Mouse (Mus musculus) MEL (cell line): ENCODE data around the gene Zfp111.

Experiments used
- BHLHE40 ChIP-seq: IDR thresholded peaks from 2 replicates; pipeline ENCODE4 v1.6.1; 2012; ENCODE audit warnings: low read depth, mild to moderate bottlenecking, inconsistent platforms, low read length, improper control_type of control experiment, borderline replicate concordance
- CTCF ChIP-seq, 3 experiments: IDR thresholded peaks in 2 of 3; conservative IDR thresholded peaks in 1 of 3; 2 replicates each; pipeline ENCODE4 v1.5.1; 2011 to 2012; ENCODE audit warnings: low read length in 3 of 3, low read depth in 2 of 3, mild to moderate bottlenecking in 2 of 3, improper control_type of control experiment in 1 of 3, inconsistent platforms in 1 of 3, mixed read lengths in 1 of 3, moderate library complexity in 1 of 3; ENCODE audit not compliant: control insufficient read depth in 1 of 3, insufficient read depth in 1 of 3, poor library complexity in 1 of 3, severe bottlenecking in 1 of 3
- E2F4 ChIP-seq: IDR thresholded peaks from 2 replicates; pipeline ENCODE4 v1.6.1; 2011; ENCODE audit warnings: low read depth, low read length, improper control_type of control experiment, borderline replicate concordance
- GABPA ChIP-seq: IDR thresholded peaks from 2 replicates; pipeline ENCODE4 v1.6.1; 2012; ENCODE audit warnings: low read depth, mild to moderate bottlenecking, inconsistent platforms, low read length, improper control_type of control experiment, moderate library complexity
- JUND ChIP-seq: IDR thresholded peaks from 2 replicates; pipeline ENCODE4 v1.6.1; 2011; ENCODE audit warnings: low read depth, mild to moderate bottlenecking, improper control_type of control experiment, low read length
- MEF2A ChIP-seq: IDR thresholded peaks from 2 replicates; pipeline ENCODE4 v1.6.1; 2014; ENCODE audit warnings: low read depth, mild to moderate bottlenecking, inconsistent platforms, low read length, improper control_type of control experiment; ENCODE audit not compliant: poor library complexity, insufficient replicate concordance, severe bottlenecking; ENCODE audit errors: extremely low read depth
- NELFE ChIP-seq: IDR thresholded peaks from 2 replicates; pipeline ENCODE4 v1.6.1; 2011; ENCODE audit warnings: low read depth, low read length, improper control_type of control experiment
- POLR2A ChIP-seq, 2 experiments: IDR thresholded peaks; 2 replicates each; pipeline ENCODE4 v1.6.1; 2011 to 2012; ENCODE audit warnings: low read length in 2 of 2, mild to moderate bottlenecking in 2 of 2, control low read depth in 1 of 2, improper control_type of control experiment in 1 of 2, low read depth in 1 of 2, moderate library complexity in 1 of 2; ENCODE audit not compliant: control insufficient read depth in 1 of 2, insufficient read depth in 1 of 2, poor library complexity in 1 of 2
- USF2 ChIP-seq, 2 experiments: IDR thresholded peaks; 2 replicates each; pipeline ENCODE4 v1.6.1; 2011 to 2012; ENCODE audit warnings: improper control_type of control experiment in 2 of 2, low read length in 2 of 2, borderline replicate concordance in 1 of 2, inconsistent platforms in 1 of 2, low read depth in 1 of 2, mild to moderate bottlenecking in 1 of 2; ENCODE audit not compliant: insufficient read depth in 1 of 2
- ZKSCAN1 ChIP-seq: IDR thresholded peaks from 2 replicates; pipeline ENCODE4 v1.6.1; 2012; ENCODE audit warnings: low read depth, mild to moderate bottlenecking, inconsistent platforms, low read length, improper control_type of control experiment, moderate library complexity

GRCm38 (mm10) chr7:24237040-24237791 is 26.0 kb upstream of the Zfp111 start, which contains the start of gene Zfp109:
- TF ChIP-seq CTCF (IDR thresholded peaks at IDR 0.05 in 2 of 3, conservative IDR thresholded peaks at IDR 0.05 in 1 of 3; ENCODE audit: control insufficient read depth in 1 of 3, insufficient read depth in 1 of 3, low read depth in 2 of 3, low read length in 3 of 3, poor library complexity in 1 of 3, severe bottlenecking in 1 of 3) (no peak), POLR2A (IDR thresholded peaks at IDR 0.05; ENCODE audit: control insufficient read depth in 1 of 2, insufficient read depth in 1 of 2, low read depth in 1 of 2, low read length in 2 of 2, poor library complexity in 1 of 2) (no peak), NELFE (no peak), JUND (no peak), ZKSCAN1 (no peak), BHLHE40 (no peak), GABPA (no peak), E2F4 (no peak), USF2 (IDR thresholded peaks at IDR 0.05; ENCODE audit: borderline replicate concordance in 1 of 2, insufficient read depth in 1 of 2, low read depth in 1 of 2, low read length in 2 of 2) (no peak), MEF2A (no peak)
